Mouse (Mus musculus) large intestine, adult 2 months (tissue): ENCODE data around the gene Ppox. TPM values are rescaled to one million over a fixed set of nuclear protein-coding genes. Genes with fewer than 3 reads are reported as not detected.
A peak's percentile ranks its signal among the peaks of the same experiment; 100 is the strongest.
"Not testable (repeated sequence)": the region's sequence is repeated elsewhere in the genome, so short reads cannot be mapped to it uniquely, and the experiment has no call there.

Experiments
- DNase-seq: peaks from one replicate; pipeline ENCODE4 v3.0.0-alpha.2; 2012; ENCODE audit warnings: low read depth, low spot score
- WGBS: fragments of 180-500 bp; shearing (Covaris S2); methylation state at CpG from one replicate; pipeline ENCODE4 v1.1.7; 2018; 5-methylcytosine and 5-hydroxymethylcytosine counted together
- polyA plus RNA-seq: library from polyadenylated mRNA; depleted of rRNA; stranded (reverse); fragments of >200 nt; gene quantifications from 2 replicates; pipeline ENCODE4 v1.2.3, GENCODE M21; 2012; rRNA removed

Ppox gene
- polyA plus RNA-seq, result 21.9 and 34.8 TPM in 2 replicates

GRCm38 (mm10) chr1:171280916-171281527, at the start of gene Ppox:
Gene Ppox (minus strand): TSS chr1:171281186.
- under 1% methylated on average over 26 of the region's 26 CpGs for WGBS
- DNase-seq, result peak; percentile 96

GRCm38 (mm10) chr1:171330216-171330560, 49.2 kb upstream of the Ppox start:
- DNase-seq, result no peak
- WGBS, result 0% methylated on average over 4 of the region's 4 CpGs

GRCm38 (mm10) chr1:171329433-171330215, 48.6 kb upstream of the Ppox start:
- WGBS, result 1% methylated on average over 57 of the region's 61 CpGs
- no peak for DNase-seq

GRCm38 (mm10) chr1:171328839-171329432, 48.0 kb upstream of the Ppox start, which contains the start of gene Dedd:
Gene Dedd (plus strand): TSS chr1:171329145.
- under 1% methylated on average over 41 of the region's 48 CpGs for whole genome bisulfite sequencing
- DNase-seq, result no peak

- 11% methylated on average over 9 of the region's 9 CpGs for WGBS
- DNase-seq, result no peak
These were observed 47.3 kb upstream of the Ppox start for GRCm38 (mm10) chr1:171328244-171328643.

- DNase-seq, result not testable (repeated sequence)
- 59% methylated on average over 4 of the region's 4 CpGs for WGBS
These were observed 45.6 kb upstream of the Ppox start for GRCm38 (mm10) chr1:171326588-171326987.

GRCm38 (mm10) chr1:171325571-171325970, 44.6 kb upstream of the Ppox start:
- no peak for DNase-seq
- WGBS, result 64% methylated on average over 2 of the region's 2 CpGs

- WGBS, result 60% methylated on average over 1 of the region's 1 CpGs
- no peak for DNase-seq
These were observed 41.0 kb upstream of the Ppox start for GRCm38 (mm10) chr1:171322012-171322411.

GRCm38 (mm10) chr1:171321415-171321814, 40.4 kb upstream of the Ppox start:
- no peak for DNase-seq

GRCm38 (mm10) chr1:171320151-171320550, 39.2 kb upstream of the Ppox start:
- 38% methylated on average over 5 of the region's 5 CpGs for WGBS
- no peak for DNase-seq

- no peak for DNase-seq
- WGBS, result 32% methylated on average over 7 of the region's 7 CpGs
These were observed 38.8 kb upstream of the Ppox start for GRCm38 (mm10) chr1:171319748-171320147.

GRCm38 (mm10) chr1:171309321-171309720, 28.3 kb upstream of the Ppox start:
- 70% methylated on average over 2 of the region's 2 CpGs for WGBS
- no peak for DNase-seq

GRCm38 (mm10) chr1:171306157-171306556, 25.2 kb upstream of the Ppox start:
- WGBS, result 54% methylated on average over 5 of the region's 5 CpGs
- not testable (repeated sequence) for DNase-seq

GRCm38 (mm10) chr1:171298226-171298625, 17.2 kb upstream of the Ppox start:
- 64% methylated on average over 3 of the region's 3 CpGs for WGBS
- DNase-seq, result no peak

- DNase-seq, result no peak
- WGBS, result 8% methylated on average over 3 of the region's 3 CpGs
These were observed 14.0 kb upstream of the Ppox start for GRCm38 (mm10) chr1:171295063-171295402.

- DNase-seq, result peak; percentile 77
- under 1% methylated on average over 42 of the region's 42 CpGs for WGBS
These were observed 13.5 kb upstream of the Ppox start, which contains the start of gene Ufc1 for GRCm38 (mm10) chr1:171294298-171295062. Gene Ufc1 (minus strand): TSS chr1:171295024.

GRCm38 (mm10) chr1:171293906-171294297, 12.9 kb upstream of the Ppox start:
- WGBS, result 26% methylated on average over 5 of the region's 5 CpGs
- no peak for DNase-seq

- no peak for DNase-seq
- 52% methylated on average over 3 of the region's 3 CpGs for WGBS
These were observed 12.4 kb upstream of the Ppox start for GRCm38 (mm10) chr1:171293351-171293750.

- no peak for DNase-seq
- 65% methylated on average over 4 of the region's 4 CpGs for WGBS
These were observed 7.3 kb upstream of the Ppox start for GRCm38 (mm10) chr1:171288328-171288727.
